Mouse (Mus musculus) common myeloid progenitor, adult 5-6 weeks (primary cell): Measurements from ENCODE around the gene Sema4c. TPM values are rescaled to one million over a fixed set of nuclear protein-coding genes. Genes with fewer than 3 reads are reported as not detected.

Source experiments
- ATAC-seq: replicated peaks from 2 replicates; pipeline ENCODE4 v1.8.0; 2016; ENCODE audit warnings: low read depth, mild to moderate bottlenecking, moderate TSS enrichment, inconsistent platforms; ENCODE audit not compliant: poor library complexity, severe bottlenecking
- total RNA-seq: library from RNA; stranded (forward); fragments of 200-1000, 187-1606 nt; gene quantifications from 2 replicates; pipeline ENCODE4 v1.2.3, GENCODE M21; 2017

The Sema4c gene
- total RNA-seq = 2.4 and 2.6 TPM in 2 replicates

DNA sequence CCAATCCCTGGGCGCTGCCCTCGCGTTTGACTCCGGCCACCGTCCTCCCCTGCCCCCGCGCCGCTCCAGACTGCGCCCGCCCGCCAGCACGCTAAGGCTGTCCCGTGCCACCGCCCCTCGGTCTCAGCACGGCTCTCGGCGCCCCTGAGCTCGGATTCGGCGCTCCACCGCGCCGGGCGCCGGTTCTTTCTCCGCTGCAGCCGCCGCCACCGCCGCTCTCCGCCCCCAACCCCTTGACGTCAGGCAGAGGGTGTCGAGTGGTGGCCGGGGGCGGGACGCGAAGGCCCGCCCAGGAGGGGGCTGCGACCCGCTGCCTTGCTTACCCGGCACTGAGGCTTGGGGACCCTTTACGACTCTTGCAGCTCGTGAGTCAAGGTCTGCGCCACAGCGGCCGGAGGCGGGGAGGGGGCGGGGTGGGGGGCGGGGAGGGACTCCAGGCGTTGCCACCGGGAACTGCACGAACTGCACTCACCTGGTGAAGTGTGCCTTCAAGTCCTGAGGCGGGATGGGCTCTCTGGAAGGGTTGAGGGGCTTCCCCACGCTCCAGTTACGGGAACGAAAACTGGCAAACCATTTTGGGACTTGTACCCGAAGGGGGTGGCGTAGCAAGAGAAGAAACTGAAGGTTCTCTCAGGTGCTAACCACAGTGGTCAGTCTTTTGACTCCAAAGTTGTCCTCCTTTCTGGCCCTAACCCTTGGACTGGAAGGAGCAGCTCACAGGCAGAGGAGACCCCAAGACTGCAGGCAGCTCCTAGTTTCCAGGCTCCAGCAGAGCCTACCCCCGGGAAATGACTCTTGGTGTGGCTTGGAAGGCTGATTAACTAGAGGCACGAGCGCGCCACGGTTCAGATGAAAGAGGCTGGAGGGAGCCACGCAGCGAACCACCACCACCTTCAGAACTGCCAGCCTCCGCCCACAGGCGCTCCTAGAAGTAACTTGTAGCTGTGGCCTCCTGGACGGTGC, at the start of gene Sema4c:
Sema4c (minus strand) TSS at position 319 of the 963 bp plus-strand sequence.
- 0 out of 2 replicates have a peak, but pooled peaks have one; percentile 4 for ATAC-seq

DNA sequence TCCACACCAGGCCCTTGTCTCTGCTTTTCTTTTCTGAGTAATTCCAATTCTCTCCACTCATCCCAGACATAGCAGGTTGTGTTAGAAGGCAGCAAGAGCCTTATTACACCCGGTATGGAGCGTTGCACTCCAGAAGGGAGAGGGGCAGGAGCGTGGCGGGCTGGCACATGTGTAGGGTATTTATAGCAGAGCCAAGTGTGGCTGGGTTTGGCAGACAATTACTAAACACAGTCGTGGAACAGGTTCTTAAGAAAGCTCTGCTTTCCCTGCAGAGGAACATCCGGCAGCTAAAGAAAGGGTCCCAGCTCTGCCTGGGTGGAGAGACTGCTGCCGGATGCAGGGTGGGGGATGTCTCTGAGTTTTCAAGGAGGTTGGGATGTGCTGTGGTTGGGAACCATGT, 48.8 kb upstream of the Sema4c start:
- ATAC-seq = no peak

- ATAC-seq = peak; percentile 69
These were observed 46.4 kb upstream of the Sema4c start for GRCm38 (mm10) chr1:36604254-36605156.

DNA sequence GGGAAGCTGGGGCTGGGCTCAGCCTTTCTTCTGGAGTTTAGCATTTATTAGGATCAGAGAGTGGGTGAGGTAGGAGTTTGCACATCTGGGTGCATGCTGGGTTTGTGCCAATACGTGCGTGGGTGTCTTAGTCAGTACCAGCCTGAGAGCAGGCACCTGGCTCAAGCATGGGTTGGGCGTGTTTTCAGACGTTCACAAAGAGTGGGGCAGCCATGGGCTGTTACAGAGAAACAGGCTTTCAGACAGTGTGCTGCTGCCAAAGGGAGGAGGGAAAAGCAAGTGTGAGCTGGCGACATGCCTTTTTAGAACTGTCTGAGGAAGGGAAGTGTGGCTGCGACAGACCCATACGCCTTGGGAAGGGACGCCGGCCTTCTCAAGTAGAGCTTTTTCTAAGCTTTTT, 45.2 kb upstream of the Sema4c start:
- no peak for ATAC-seq

DNA sequence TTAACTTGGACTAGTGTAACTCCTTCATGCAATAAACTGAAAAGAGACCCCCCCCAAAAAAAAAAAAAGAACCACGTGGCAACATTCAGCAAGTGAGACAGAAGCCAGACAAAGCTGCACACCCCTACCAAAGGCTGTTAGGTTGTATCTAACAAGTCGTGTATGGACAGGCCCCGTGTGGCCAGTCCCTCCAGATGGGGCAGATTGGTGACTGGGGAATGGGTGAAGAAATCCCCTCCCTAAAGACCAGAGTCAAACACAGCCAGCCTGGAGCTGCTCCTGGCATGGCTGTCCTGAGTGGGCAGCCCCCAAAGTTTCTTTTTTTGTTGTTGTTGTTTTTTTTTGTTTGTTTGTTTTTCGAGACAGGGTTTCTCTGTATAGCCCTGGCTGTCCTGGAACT, 44.1 kb upstream of the Sema4c start:
- no peak for ATAC-seq

GRCm38 (mm10) chr1:36598411-36598810, 40.3 kb upstream of the Sema4c start:
- ATAC-seq = no peak

DNA sequence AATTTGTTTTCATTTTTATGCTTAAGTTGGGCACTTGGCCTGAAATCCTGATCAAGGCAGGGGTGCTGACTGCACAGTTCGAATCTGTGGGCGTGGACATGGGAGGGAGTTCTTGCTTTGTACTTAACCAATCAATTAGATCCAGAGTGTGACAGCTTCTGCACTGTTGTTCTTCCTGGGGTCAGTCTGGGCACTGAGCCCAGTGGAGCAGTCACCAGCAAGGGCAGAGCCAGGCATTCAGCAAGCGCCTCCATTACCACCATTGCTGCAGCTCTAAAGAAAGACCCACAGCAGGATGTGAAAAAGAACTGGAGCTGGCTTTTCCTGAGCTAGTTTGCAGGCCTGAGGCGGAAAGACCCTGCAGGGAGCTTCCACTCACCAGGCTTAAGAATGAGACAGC, 38.0 kb upstream of the Sema4c start:
- ATAC-seq = peak; percentile 30; the same call in 1 of the 2 replicates

- ATAC-seq = no peak
These were observed 37.2 kb upstream of the Sema4c start for GRCm38 (mm10) chr1:36595167-36595931.

DNA sequence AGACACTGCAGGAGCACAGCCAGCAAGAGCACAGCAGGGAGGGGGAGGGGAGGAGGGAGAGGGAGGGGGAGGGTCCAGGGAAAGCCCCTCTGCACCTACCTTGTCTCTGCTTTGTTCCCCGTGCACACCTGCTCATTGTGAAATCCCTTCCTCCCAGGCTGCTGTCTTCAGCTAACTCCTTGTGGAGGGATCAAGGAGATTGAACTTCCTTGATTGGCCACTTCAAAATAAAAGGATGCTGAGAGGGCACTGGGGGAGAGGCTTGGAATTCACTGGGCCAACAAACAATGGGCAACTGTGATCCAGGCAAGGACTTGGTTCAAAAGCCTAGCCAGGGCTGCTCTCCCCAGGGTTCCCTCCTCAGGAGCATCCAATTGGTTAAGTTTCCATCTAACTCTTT, 35.0 kb upstream of the Sema4c start:
- ATAC-seq = no peak

DNA sequence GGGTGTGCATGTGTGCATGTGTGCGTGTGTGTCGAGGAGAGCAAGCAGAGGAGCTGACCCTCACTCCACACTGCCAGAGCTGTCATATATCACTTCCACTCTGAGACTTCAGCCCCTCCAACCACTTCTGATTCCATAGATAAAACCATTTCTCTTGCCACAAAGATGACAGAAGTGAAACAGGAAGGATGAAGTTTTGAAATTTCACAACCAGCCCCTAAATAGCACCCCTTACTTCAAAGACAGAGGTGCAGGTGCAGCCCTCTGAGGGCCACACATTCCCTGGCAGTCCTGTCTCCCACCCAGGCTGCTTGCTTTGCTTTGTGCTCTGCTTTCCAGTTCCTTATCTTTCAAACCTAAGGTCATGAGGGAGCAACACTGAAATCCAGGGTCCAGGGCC, 33.3 kb upstream of the Sema4c start:
- ATAC-seq = peak; percentile 61

DNA sequence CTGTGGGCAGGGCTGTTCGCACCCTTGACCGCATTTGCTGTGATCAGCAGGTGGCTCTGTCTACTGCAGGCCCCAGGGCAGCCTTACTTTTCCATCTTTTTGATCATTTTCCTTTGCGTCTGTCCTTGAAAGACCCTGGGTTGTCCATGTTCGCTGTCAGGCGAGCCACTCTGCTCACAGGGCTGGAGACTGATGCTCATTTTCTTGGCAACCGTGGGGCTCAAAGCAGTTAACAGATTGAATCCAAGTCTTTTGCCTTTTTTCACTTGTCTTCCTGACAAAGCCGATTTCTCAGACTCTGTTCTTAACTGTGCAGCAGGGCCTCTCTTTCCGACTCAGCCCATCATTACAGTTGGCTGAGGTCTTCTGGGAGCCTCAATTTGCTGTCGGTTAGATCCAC, 32.5 kb upstream of the Sema4c start:
- ATAC-seq = no peak

DNA sequence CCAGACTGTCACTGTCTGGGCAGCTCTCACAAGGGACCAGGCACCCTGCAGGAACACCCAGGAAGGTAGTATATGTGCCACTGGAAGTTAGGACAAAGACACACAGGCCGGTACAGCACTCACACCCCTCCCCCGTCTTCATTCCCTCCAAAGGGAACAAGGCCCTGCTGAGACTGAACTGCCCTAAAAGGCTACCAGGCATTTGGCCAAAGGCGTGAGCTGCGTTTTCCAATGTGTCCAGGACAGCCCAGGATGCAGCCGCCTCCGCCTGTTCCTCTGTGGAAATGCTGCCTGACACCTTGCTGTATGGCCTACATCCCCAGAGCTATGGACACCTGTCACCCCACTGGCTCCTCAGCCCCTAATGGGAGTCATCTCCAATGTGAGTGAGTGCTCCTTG, 31.3 kb upstream of the Sema4c start:
- no peak for ATAC-seq

- no peak; the same call in 1 of the 2 replicates for ATAC-seq
These were observed 30.6 kb upstream of the Sema4c start for GRCm38 (mm10) chr1:36588476-36589450.

- ATAC-seq = no peak
These were observed 29.7 kb upstream of the Sema4c start for GRCm38 (mm10) chr1:36587860-36588259.

DNA sequence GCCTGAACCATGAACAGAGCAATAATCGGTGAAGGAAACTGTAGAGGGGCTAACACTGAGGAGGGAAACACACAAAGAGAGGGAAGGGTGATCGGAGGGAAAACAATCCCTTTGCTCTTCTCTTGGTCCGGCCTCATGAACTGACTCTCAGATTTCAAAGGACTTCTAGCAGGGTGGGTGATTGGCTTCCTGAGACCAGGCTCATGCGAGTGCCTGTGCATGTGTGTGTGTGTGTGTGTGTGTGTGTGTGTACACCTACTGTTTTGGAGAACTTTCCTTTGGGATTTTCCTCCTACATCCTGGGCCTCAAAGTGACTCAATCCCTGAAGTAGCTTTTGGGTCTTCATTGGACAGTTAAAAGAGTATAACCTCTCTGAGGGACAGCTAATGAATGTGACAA, 28.1 kb upstream of the Sema4c start:
- no peak for ATAC-seq

GRCm38 (mm10) chr1:36583408-36584116, 25.4 kb upstream of the Sema4c start:
- no peak for ATAC-seq

DNA sequence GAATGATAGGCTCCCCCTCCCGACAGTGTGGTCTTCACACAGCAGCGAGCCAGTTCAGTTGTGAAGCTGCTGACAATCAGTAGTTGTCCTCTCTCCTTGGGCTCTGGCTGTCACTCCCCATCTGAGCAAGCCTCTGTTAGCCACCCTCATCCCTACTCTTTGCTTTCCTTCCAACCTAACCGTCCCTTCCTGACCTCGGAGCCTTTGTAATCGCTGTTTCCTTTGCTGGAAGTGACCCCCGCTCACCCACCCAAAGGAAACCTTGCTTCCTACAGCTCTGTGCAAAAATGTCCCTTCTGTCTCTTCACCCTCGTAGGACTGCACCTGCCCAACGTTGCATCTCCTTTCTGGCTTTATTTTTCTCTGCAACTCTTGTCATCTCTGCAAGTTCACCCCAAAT, 24.1 kb upstream of the Sema4c start:
- no peak for ATAC-seq

DNA sequence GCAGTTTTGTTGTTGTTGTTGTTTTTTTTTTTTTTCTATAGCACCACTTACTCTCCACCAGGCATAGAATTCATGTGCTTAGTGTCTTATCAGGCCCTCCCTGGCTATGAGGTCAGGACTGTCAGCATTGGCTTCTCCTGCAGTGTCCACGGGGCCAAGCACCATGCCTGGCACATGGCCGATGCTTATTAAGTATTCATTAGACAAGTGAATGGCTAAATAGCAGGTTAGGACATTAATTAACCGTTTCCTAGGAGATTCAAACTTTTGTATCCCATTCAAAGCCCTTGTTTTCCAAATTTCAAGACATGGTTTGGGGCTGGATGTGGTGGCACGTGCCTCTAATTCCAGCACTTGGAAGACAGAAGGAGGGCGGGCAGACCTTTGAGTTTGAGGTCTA, 23.1 kb upstream of the Sema4c start:
- no peak for ATAC-seq
